Mouse (Mus musculus): Measurements from ENCODE around the gene Map2k5. TPM values are rescaled to one million over a fixed set of nuclear protein-coding genes. Genes with fewer than 3 reads are reported as not detected.
A peak's percentile ranks its signal among the peaks of the same experiment; 100 is the strongest.

The Map2k5 gene
- polyA plus RNA-seq, 1 experiment: 38.0 TPM

DNA sequence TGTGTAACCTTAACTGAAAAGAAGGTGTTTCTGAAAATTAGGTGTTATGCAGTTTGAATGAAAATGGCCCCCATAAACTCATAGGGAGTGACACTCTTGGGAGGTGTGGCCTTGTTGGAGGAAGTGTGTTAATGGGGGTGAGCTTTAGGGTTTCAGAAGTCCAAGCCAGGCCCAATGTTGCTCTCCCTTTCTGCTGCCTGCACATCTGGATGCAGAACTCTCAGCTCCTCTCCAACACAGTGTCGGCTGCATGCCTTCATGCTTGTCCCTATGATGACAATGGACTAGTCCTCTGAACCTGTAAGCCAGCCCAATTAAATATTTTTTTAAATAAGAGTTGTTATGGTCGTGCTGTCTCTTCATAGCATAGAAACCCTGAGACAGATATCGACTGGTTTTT lies 2.6 kb upstream of the Map2k5 start:
- peaks cover 3% of the 10 kb centered on the region; the same call in 1 of the 2 replicates for H3K4me1 ChIP-seq (ENCODE audit: control insufficient read depth, insufficient read depth, low read length)
- TF ChIP-seq POLR2A (IDR thresholded peaks at IDR 0.05; ENCODE audit: borderline replicate concordance, extremely low read depth, low read depth, low read length) (no peak), CTCF (IDR thresholded peaks at IDR 0.05; ENCODE audit: insufficient read depth, low read length) (no peak)
- no peak for DNase-seq
- H3K4me3 ChIP-seq (replicated peaks; ENCODE audit: extremely low read depth, low read depth, low read length): no peak overlapping the region
- WGBS: 84% methylated on average over 3 of the region's 3 CpGs

DNA sequence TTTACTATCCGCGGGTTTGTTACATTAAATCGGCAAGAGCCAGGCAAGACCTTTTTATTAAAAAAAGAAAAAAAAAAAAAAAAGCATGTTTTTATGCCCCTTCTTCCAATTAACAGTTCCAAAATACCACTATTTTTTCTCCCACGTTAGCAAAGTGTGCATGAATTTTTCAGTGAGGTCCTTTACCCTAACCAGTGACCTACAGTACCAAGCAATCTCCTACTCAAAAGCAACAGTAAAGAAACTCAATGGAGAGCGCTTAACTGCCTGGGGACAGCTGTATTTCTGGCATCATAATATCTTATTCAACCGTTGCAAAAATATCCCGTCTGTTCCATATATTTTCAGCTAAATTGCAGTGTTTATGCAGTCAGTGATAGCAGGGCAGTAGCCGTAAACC lies 472 bp upstream of the Map2k5 start:
- 15% methylated on average over 8 of the region's 8 CpGs for WGBS
- peaks cover 3% of the 10 kb centered on the region; the same call in 1 of the 2 replicates for H3K4me1 ChIP-seq (ENCODE audit: control insufficient read depth, insufficient read depth, low read length)
- DNase-seq: no peak

DNA sequence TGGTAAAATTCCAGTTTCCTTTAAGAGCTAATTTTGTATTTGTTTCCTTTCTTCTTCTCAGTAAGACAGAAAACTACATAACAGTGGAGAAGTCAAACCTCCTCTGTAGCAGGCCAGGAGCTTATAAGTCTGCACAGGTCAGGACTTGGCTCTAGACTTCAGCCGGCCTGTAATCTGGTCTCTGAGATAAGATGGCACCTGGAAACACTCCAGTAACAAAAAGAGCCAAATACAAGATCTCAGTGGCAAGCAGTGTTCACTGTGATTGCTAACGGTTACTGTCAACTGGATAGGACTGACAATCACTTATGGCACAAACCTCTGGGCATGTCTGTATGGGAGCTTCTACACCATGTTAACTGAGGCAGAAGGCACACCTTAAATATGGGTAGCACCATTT lies 4.4 kb downstream of the Map2k5 start:
- DNase-seq: no peak
- TF ChIP-seq CTCF (IDR thresholded peaks at IDR 0.05; ENCODE audit: insufficient read depth, low read length) (no peak), POLR2A (IDR thresholded peaks at IDR 0.05; ENCODE audit: borderline replicate concordance, extremely low read depth, low read depth, low read length) (no peak)
- Histone ChIP-seq H3K4me1 (ENCODE audit: control insufficient read depth, insufficient read depth, low read length) (peaks cover 1% of the 10 kb centered on the region; the same call in 1 of the 2 replicates), H3K4me3 (replicated peaks; ENCODE audit: extremely low read depth, low read depth, low read length) (no peak overlapping the region)
- WGBS: 65% methylated on average over 2 of the region's 2 CpGs

More for the DNA sequence above, 472 bp upstream of the Map2k5 start:
- TF ChIP-seq CTCF (IDR thresholded peaks at IDR 0.05; ENCODE audit: insufficient read depth, low read length) (no peak), POLR2A (IDR thresholded peaks at IDR 0.05; ENCODE audit: borderline replicate concordance, extremely low read depth, low read depth, low read length) (no peak)
- H3K4me3 ChIP-seq (replicated peaks; ENCODE audit: extremely low read depth, low read depth, low read length): peak overlapping the region; percentile 94

DNA sequence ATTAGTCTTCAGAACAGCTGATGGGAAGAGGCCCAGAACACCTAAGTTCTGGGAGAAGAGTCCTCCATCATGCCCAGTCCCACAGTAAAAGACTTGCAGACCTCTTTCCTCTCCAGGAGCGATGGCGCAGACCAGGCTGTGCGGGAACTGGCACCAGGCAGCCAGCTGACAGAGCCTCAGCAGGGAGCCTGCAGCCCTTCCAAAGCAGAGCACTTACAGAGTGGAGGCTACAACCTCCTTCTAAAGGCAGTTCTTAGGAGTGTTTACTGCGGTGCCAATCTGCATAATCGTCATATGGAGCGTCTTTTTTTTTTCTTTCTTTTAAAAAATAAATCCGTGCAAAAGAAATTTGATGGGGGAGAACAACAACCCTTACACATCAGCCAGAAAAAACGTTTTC lies 5.2 kb downstream of the Map2k5 start:
- Histone ChIP-seq H3K4me3 (replicated peaks; ENCODE audit: extremely low read depth, low read depth, low read length) (no peak overlapping the region), H3K4me1 (ENCODE audit: control insufficient read depth, insufficient read depth, low read length) (no peaks in the 10 kb centered on the region)
- 83% methylated on average over 8 of the region's 8 CpGs for WGBS
- TF ChIP-seq CTCF (IDR thresholded peaks at IDR 0.05; ENCODE audit: insufficient read depth, low read length): no peak
- TF ChIP-seq POLR2A (IDR thresholded peaks at IDR 0.05; ENCODE audit: borderline replicate concordance, extremely low read depth, low read depth, low read length): no peak
- DNase-seq: no peak

DNA sequence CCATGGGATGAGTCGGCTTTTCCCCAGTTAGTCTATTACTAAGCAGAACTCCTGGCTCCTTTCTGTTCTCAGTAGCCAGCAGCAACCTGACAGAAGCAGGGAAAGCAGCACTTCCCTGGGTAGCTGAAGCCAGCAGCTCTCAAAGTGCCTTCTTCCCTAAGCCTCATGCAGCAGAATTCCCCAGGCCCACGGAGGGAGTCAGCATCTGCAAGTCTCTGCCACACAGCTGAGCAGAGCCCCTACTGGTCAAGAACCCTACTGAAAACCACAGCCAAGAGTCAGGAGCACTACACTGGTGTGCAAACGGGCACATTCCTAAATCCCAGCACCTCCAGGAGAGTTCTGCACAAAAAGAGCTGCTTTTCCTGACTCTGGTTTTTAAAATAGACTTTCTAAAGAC lies 17.3 kb downstream of the Map2k5 start:
- 59% methylated on average over 3 of the region's 3 CpGs for WGBS
- H3K4me1 ChIP-seq (ENCODE audit: control insufficient read depth, insufficient read depth, low read length): no peaks in the 10 kb centered on the region
- no peak for DNase-seq
- no peak for TF ChIP-seq CTCF (IDR thresholded peaks at IDR 0.05; ENCODE audit: insufficient read depth, low read length)
- no peak for TF ChIP-seq POLR2A (IDR thresholded peaks at IDR 0.05; ENCODE audit: borderline replicate concordance, extremely low read depth, low read depth, low read length)
- no peak overlapping the region for H3K4me3 ChIP-seq (replicated peaks; ENCODE audit: extremely low read depth, low read depth, low read length)

DNA sequence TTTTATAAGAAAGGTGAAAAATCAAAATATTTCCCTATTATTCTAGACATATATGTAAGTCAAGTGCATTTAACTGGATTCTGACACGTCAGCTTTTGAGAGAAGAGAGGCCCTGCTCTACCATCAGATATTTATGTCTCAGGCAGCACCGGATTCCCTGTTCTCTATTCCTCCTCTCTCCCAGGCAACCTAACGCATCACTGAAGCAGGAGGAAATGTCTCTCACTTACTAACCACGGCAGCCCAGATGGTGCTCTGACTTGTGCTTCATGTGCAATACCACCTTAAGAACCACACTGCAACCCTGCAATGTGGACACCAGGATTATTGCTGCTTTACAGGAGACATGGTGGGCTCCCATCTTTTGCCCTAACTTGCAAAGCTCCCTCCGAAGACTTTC lies 18.7 kb downstream of the Map2k5 start:
- TF ChIP-seq POLR2A (IDR thresholded peaks at IDR 0.05; ENCODE audit: borderline replicate concordance, extremely low read depth, low read depth, low read length) (no peak), CTCF (IDR thresholded peaks at IDR 0.05; ENCODE audit: insufficient read depth, low read length) (no peak)
- Histone ChIP-seq H3K4me3 (replicated peaks; ENCODE audit: extremely low read depth, low read depth, low read length) (no peak overlapping the region), H3K4me1 (ENCODE audit: control insufficient read depth, insufficient read depth, low read length) (no peaks in the 10 kb centered on the region)
- DNase-seq: no peak
- WGBS: 83% methylated on average over 5 of the region's 5 CpGs

DNA sequence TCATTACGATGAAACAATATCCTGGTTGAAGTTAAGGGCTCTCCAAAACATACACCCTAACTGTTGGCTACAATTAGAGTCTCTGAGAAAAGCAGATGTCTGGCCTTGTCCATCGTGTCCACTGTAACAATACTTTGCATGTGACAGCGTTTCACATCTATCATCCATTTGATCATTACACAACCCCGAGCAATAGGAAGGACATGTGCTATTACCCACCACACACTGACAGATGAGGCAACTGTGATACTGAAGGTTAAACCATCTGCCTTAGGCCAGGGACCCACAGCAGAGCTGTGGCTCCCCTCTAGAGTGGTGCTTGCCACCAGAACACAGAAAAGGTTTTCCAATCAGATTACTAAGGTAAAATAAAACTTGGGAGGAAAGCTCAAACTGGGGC lies 21.0 kb downstream of the Map2k5 start:
- WGBS: 61% methylated on average over 4 of the region's 4 CpGs
- Histone ChIP-seq H3K4me3 (replicated peaks; ENCODE audit: extremely low read depth, low read depth, low read length) (no peak overlapping the region), H3K4me1 (ENCODE audit: control insufficient read depth, insufficient read depth, low read length) (no peaks in the 10 kb centered on the region)
- TF ChIP-seq CTCF (IDR thresholded peaks at IDR 0.05; ENCODE audit: insufficient read depth, low read length) (no peak), POLR2A (IDR thresholded peaks at IDR 0.05; ENCODE audit: borderline replicate concordance, extremely low read depth, low read depth, low read length) (no peak)
- DNase-seq: no peak

DNA sequence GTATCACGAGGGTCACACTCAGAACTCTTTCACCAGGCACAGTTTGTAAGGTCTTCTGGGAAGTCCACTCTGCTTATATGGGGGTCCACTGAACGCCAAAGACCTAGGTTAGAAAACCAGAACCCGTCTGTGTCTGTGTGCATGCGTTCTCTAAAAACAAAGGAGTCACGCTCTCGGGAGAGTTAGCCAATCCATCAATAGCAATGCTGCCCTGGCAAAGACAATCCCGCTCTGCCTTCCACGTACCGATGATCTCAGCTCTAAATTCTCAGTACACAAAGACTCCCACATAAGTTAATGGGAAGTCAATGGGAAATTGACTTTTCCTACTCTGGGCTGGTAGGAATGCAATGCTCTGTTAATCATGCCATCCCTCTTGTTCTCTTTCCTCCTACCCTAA lies 21.4 kb downstream of the Map2k5 start:
- WGBS: 76% methylated on average over 9 of the region's 9 CpGs
- Histone ChIP-seq H3K4me3 (replicated peaks; ENCODE audit: extremely low read depth, low read depth, low read length) (no peak overlapping the region), H3K4me1 (ENCODE audit: control insufficient read depth, insufficient read depth, low read length) (no peaks in the 10 kb centered on the region)
- no peak for DNase-seq
- no peak for TF ChIP-seq CTCF (IDR thresholded peaks at IDR 0.05; ENCODE audit: insufficient read depth, low read length)
- no peak for TF ChIP-seq POLR2A (IDR thresholded peaks at IDR 0.05; ENCODE audit: borderline replicate concordance, extremely low read depth, low read depth, low read length)

DNA sequence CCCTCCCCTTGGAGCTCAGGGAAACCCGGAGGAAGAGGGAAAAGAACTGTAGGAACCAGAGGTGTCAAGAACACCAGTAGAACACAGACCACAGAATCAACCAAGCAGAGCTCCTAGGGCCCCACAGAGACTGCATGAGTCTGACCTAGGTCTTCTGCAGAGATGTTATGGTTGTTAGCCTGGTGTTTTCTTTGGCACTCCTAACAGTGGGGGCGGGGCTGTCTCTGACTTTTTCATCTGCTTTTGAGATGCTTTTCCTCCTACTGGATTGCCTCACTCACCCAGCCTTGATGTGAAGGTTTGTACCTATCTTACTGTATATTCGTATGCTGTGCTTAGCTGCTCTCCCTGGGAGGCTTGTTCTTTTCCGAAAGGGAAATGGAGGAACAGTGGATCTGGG lies 23.5 kb downstream of the Map2k5 start:
- no peaks in the 10 kb centered on the region; the same call in none of the 2 replicates for H3K4me1 ChIP-seq (ENCODE audit: control insufficient read depth, insufficient read depth, low read length)
- TF ChIP-seq POLR2A (IDR thresholded peaks at IDR 0.05; ENCODE audit: borderline replicate concordance, extremely low read depth, low read depth, low read length) (no peak), CTCF (IDR thresholded peaks at IDR 0.05; ENCODE audit: insufficient read depth, low read length) (no peak)
- 79% methylated on average over 4 of the region's 4 CpGs for WGBS
- DNase-seq: no peak
- H3K4me3 ChIP-seq (replicated peaks; ENCODE audit: extremely low read depth, low read depth, low read length): no peak overlapping the region

DNA sequence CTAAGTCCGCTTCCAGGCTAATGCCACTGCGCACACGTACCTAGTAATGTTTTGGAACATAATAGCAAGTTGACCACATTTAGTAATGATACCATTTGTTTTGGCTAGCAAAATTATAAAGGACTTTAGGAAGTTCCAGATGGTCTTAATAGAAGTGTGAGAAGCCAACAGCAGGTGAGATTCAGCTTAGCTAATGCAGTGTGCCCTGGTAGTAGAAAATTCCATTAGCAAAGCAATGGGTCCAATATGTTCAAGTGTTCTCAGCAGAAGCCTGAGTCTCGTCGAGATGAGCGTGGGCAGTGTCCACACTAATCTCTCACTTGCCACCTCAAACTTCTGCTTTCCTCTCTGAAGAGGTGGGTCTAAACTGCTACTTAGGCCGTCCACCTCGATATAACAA lies 27.7 kb downstream of the Map2k5 start:
- no peaks in the 10 kb centered on the region; the same call in none of the 2 replicates for H3K4me1 ChIP-seq (ENCODE audit: control insufficient read depth, insufficient read depth, low read length)
- no peak for DNase-seq
- WGBS: 90% methylated on average over 8 of the region's 8 CpGs
- no peak for TF ChIP-seq CTCF (IDR thresholded peaks at IDR 0.05; ENCODE audit: insufficient read depth, low read length)
- TF ChIP-seq POLR2A (IDR thresholded peaks at IDR 0.05; ENCODE audit: borderline replicate concordance, extremely low read depth, low read depth, low read length): no peak
- no peak overlapping the region for H3K4me3 ChIP-seq (replicated peaks; ENCODE audit: extremely low read depth, low read depth, low read length)

Measured in lung, adult 2 months (tissue).